Mouse (Mus musculus) heart, embryonic 16.5 days (tissue): ENCODE measurements around the gene Tyk2. TPM values are rescaled to one million over a fixed set of nuclear protein-coding genes. Genes with fewer than 3 reads are reported as not detected.

Source experiments
- ATAC-seq: fragments of 200-750 bp; cut with Nextera tagmentation; replicated peaks from 2 replicates; pipeline ENCODE4 v1.8.0; 2017; ENCODE audit warnings: moderate number of reproducible peaks; ENCODE audit not compliant: insufficient read depth, low FRiP score; ENCODE audit errors: extremely low read depth
- H3K27ac ChIP-seq: fragments of 300-500 bp; sonication (generic); 2 replicates; pipeline ENCODE4 v1.5.1; 2014; ENCODE audit warnings: mild to moderate bottlenecking, low read length, control low read depth, moderate library complexity
- H3K27me3 ChIP-seq: fragments of 300-500 bp; sonication (generic); 2 replicates; pipeline ENCODE4 v1.6.1; 2014; ENCODE audit warnings: low read length, mixed read lengths; ENCODE audit not compliant: control insufficient read depth, insufficient read depth
- H3K36me3 ChIP-seq: fragments of 300-500 bp; sonication (generic); 2 replicates; pipeline ENCODE4 v1.6.1; 2014; ENCODE audit not compliant: control insufficient read depth, insufficient read depth
- H3K4me1 ChIP-seq: fragments of 300-500 bp; sonication (generic); 2 replicates; pipeline ENCODE4 v1.6.1; 2014; ENCODE audit warnings: low read length, mixed read lengths; ENCODE audit not compliant: control insufficient read depth, insufficient read depth
- H3K4me2 ChIP-seq: fragments of 300-500 bp; sonication (generic); 2 replicates; pipeline ENCODE4 v1.6.1; 2014; ENCODE audit warnings: low read depth, mild to moderate bottlenecking, control low read depth, low read length
- H3K4me3 ChIP-seq: fragments of 300-500 bp; sonication (generic); 2 replicates; pipeline ENCODE4 v1.5.1; 2014; ENCODE audit warnings: mild to moderate bottlenecking, control low read depth, low read length
- H3K9ac ChIP-seq: fragments of 300-500 bp; sonication (generic); 2 replicates; pipeline ENCODE4 v1.6.1; 2014; ENCODE audit warnings: low read length, control low read depth
- H3K9me3 ChIP-seq: fragments of 300-500 bp; sonication (generic); replicated peaks from 2 replicates; pipeline ENCODE4 v1.6.1; 2016; ENCODE audit warnings: low read length; ENCODE audit not compliant: control insufficient read depth
- WGBS: fragments of 180-500 bp; shearing (Covaris S2); extraction: QIAGEN DNeasy Blood & Tissue Kit; methylation state at CpG from one replicate; pipeline ENCODE4 v1.1.7; 2014; 5-methylcytosine and 5-hydroxymethylcytosine counted together
- polyA plus RNA-seq: library from polyadenylated mRNA; unstranded; fragments of >200 nt; fragmentation: Nextera tagmentation; extraction: Ambion mirVana; gene quantifications from 2 replicates; pipeline ENCODE4 v1.2.1, GENCODE M21; 2015

Tyk2 gene
- polyA plus RNA-seq, 1 experiment from 2014 or later: 15.8 TPM

DNA sequence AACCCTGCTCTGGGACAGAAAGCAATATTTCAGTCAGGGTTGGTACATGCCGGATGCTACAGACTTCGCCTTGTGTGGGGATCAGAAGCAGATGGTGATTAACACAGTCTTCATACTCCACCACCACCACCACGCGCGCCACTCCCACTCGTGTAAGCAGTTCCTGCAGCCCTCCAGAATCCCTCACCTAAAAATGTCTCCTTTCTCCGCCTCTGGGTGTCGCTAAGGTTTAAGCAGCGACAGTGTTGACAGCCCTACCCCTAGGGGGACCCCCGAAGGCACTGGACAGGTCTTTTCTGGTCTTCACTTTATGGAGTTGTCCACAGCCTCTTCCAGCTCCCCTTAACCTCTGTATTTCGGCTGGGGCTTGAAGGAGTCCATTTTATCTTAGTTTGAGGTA, 21.7 kb upstream of the Tyk2 start:
- Histone ChIP-seq H3K4me1 (peaks cover 36% of the 10 kb centered on the region), H3K9me3 (0 out of 2 replicates have a peak, but pooled peaks cover 4% of the 10 kb centered on the region), H3K27ac (peak overlapping the region; percentile 78; the same call in 1 of the 2 replicates), H3K4me3 (peak overlapping the region; percentile 54), H3K36me3 (no peaks in the 10 kb centered on the region), H3K9ac (peak overlapping the region; percentile 71), H3K4me2 (peak overlapping the region; percentile 97), H3K27me3 (no peaks in the 10 kb centered on the region)
- 0 out of 2 replicates have a peak, but pooled peaks have one; percentile 30 for ATAC-seq
- WGBS: 2% methylated on average over 11 of the region's 11 CpGs

- H3K9ac ChIP-seq: peak within 1 kb of the TSS; percentile 93
- H3K27me3 ChIP-seq: no peaks in the 10 kb centered on the region
- H3K36me3 ChIP-seq: peaks cover 2% of the 10 kb centered on the region
- peaks cover 51% of the 10 kb centered on the region for H3K4me1 ChIP-seq
- H3K4me3 ChIP-seq: peak within 1 kb of the TSS; percentile 93
- WGBS: 3% methylated on average over 56 of the region's 56 CpGs
- H3K27ac ChIP-seq: peak within 1 kb of the TSS; percentile 84
- no peaks in the 10 kb centered on the region for H3K9me3 ChIP-seq
- peak within 1 kb of the TSS; percentile 97 for H3K4me2 ChIP-seq
- peak; percentile 91 for ATAC-seq
Measured at GRCm38 (mm10) chr9:21149654-21150419, 18.8 kb upstream of the Tyk2 start, which contains the start of gene Cdc37. Cdc37 (minus strand) TSS chr9:21149982.

GRCm38 (mm10) chr9:21149077-21149653, 18.1 kb upstream of the Tyk2 start:
- Histone ChIP-seq H3K4me1 (peaks cover 49% of the 10 kb centered on the region), H3K27me3 (no peaks in the 10 kb centered on the region), H3K36me3 (peaks cover 8% of the 10 kb centered on the region), H3K27ac (peak overlapping the region; percentile 84), H3K4me2 (peak overlapping the region; percentile 97), H3K9ac (peak overlapping the region; percentile 93), H3K9me3 (no peaks in the 10 kb centered on the region), H3K4me3 (peak overlapping the region; percentile 93)
- 3% methylated on average over 8 of the region's 8 CpGs for WGBS
- no peak for ATAC-seq

DNA sequence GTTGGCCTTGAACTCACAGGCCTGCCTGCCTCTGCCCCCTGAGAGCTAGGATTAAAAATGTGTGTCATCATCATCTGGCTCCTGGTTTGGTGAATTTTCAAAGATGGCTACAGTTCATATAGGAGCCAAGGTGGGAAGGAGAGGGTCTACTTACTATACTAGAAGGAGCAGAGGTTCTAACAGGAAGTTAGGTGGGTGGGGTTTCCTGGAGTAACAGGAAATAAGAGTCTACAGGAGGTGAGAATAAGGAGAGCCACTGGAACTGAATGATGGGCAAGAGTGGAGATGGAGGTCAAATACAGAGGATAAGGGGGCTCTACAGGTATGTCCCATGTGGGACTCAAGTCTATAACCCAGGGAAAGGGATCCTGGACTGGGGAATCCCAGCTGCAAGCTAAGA, 17.4 kb upstream of the Tyk2 start:
- no peak overlapping the region for H3K27ac ChIP-seq
- ATAC-seq: no peak
- peaks cover 41% of the 10 kb centered on the region for H3K4me1 ChIP-seq
- H3K4me3 ChIP-seq: peak overlapping the region; percentile 93
- H3K36me3 ChIP-seq: peaks cover 8% of the 10 kb centered on the region
- peak overlapping the region; percentile 93 for H3K9ac ChIP-seq
- no peaks in the 10 kb centered on the region for H3K27me3 ChIP-seq
- H3K4me2 ChIP-seq: peak overlapping the region; percentile 97
- H3K9me3 ChIP-seq: no peaks in the 10 kb centered on the region

- Histone ChIP-seq H3K4me3 (peak overlapping the region; percentile 19; the same call in 1 of the 2 replicates), H3K27ac (peak overlapping the region; percentile 29; the same call in 1 of the 2 replicates), H3K9me3 (no peaks in the 10 kb centered on the region), H3K36me3 (peaks cover 17% of the 10 kb centered on the region), H3K9ac (0 out of 2 replicates have a peak overlapping the region, but pooled peaks have one; percentile 3), H3K27me3 (no peaks in the 10 kb centered on the region), H3K4me1 (peaks cover 32% of the 10 kb centered on the region), H3K4me2 (peak overlapping the region; percentile 45)
- ATAC-seq: peak; percentile 23; the same call in 1 of the 2 replicates
- WGBS: 37% methylated on average over 10 of the region's 10 CpGs
Measured at GRCm38 (mm10) chr9:21146722-21147121, 15.7 kb upstream of the Tyk2 start.

- Histone ChIP-seq H3K27ac (no peak overlapping the region), H3K9me3 (no peaks in the 10 kb centered on the region), H3K4me1 (peaks cover 32% of the 10 kb centered on the region), H3K36me3 (peaks cover 26% of the 10 kb centered on the region), H3K4me2 (no peak overlapping the region), H3K4me3 (no peak overlapping the region), H3K27me3 (no peaks in the 10 kb centered on the region), H3K9ac (no peak overlapping the region)
- WGBS: 73% methylated on average over 4 of the region's 4 CpGs
- ATAC-seq: no peak
Measured at GRCm38 (mm10) chr9:21145431-21145830, 14.4 kb upstream of the Tyk2 start.

DNA sequence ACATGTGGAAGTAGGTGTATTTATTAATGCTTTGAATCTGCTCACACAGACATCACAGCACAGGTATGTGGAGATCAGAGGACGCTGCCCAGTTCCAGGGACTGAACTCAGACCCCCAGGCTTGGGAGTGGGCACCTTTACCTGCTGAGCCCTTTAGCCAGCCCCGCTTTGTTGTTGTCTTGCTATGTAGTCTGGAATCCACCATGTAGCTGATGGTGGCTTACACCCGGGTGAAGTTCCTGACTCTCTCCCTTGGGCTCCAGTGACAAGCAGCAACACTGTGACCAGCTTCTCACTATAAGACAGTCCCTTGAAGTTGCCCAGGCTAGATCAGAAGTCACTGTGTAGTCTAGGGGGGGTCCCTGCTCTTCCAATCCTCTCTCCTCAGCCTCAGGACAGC, 13.3 kb upstream of the Tyk2 start:
- no peaks in the 10 kb centered on the region for H3K27me3 ChIP-seq
- H3K4me1 ChIP-seq: peaks cover 30% of the 10 kb centered on the region
- WGBS: 96% methylated on average over 3 of the region's 3 CpGs
- no peak overlapping the region for H3K4me3 ChIP-seq
- ATAC-seq: no peak
- peaks cover 36% of the 10 kb centered on the region for H3K36me3 ChIP-seq
- no peaks in the 10 kb centered on the region for H3K9me3 ChIP-seq
- H3K27ac ChIP-seq: no peak overlapping the region
- H3K4me2 ChIP-seq: no peak overlapping the region
- no peak overlapping the region for H3K9ac ChIP-seq

GRCm38 (mm10) chr9:21141922-21142321, 10.9 kb upstream of the Tyk2 start:
- H3K4me3 ChIP-seq: no peak overlapping the region
- H3K9ac ChIP-seq: no peak overlapping the region
- 91% methylated on average over 14 of the region's 14 CpGs for WGBS
- peaks cover 37% of the 10 kb centered on the region for H3K36me3 ChIP-seq
- no peak overlapping the region for H3K27ac ChIP-seq
- H3K4me2 ChIP-seq: no peak overlapping the region
- H3K9me3 ChIP-seq: no peaks in the 10 kb centered on the region
- no peaks in the 10 kb centered on the region for H3K27me3 ChIP-seq
- peaks cover 9% of the 10 kb centered on the region for H3K4me1 ChIP-seq
- no peak for ATAC-seq

DNA sequence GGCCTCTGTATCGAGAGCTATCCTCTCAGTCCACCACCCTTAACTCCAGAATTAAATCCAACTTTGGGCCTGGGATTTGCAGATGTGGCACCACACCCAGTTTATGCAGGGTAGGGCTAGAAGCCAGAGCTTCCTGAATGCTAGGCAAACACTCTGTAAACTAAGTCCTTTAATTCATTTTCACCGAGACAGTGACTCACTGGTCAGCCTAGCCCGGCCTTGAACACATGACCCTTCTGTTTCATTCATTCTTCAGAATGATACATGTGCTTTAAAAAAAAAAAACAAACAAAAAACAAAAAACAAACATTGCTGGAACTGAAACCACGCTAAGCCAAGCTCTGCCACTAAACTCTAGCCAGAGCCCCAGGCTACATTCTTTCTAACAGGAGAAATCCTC, 7.3 kb upstream of the Tyk2 start:
- WGBS: 76% methylated on average over 4 of the region's 4 CpGs
- Histone ChIP-seq H3K4me2 (no peak overlapping the region), H3K27me3 (no peaks in the 10 kb centered on the region), H3K9me3 (no peaks in the 10 kb centered on the region), H3K27ac (no peak overlapping the region), H3K4me3 (no peak overlapping the region), H3K4me1 (peaks cover 14% of the 10 kb centered on the region), H3K36me3 (peaks cover 29% of the 10 kb centered on the region), H3K9ac (no peak overlapping the region)
- ATAC-seq: no peak
